Mouse (Mus musculus) testis, adult 2 months (tissue): ENCODE measurements around the gene Kcna10. TPM values are rescaled to one million over a fixed set of nuclear protein-coding genes. Genes with fewer than 3 reads are reported as not detected.

Source experiments
- H3K27ac ChIP-seq: fragments of 200-500 bp; 2 replicates; pipeline ENCODE4 v1.5.1; 2012; ENCODE audit warnings: low read depth, low read length; ENCODE audit not compliant: control insufficient read depth, insufficient read depth
- H3K27me3 ChIP-seq: fragments of 200-500 bp; 2 replicates; pipeline ENCODE4 v1.6.1; 2012; ENCODE audit warnings: mild to moderate bottlenecking, low read length, moderate library complexity; ENCODE audit not compliant: control insufficient read depth, insufficient read depth
- H3K36me3 ChIP-seq: fragments of 200-500 bp; 2 replicates; pipeline ENCODE4 v1.6.1; 2012; ENCODE audit warnings: mild to moderate bottlenecking, low read length; ENCODE audit not compliant: control insufficient read depth, insufficient read depth
- H3K4me1 ChIP-seq: fragments of 200-500 bp; 2 replicates; pipeline ENCODE4 v1.6.1; 2012; ENCODE audit warnings: low read length; ENCODE audit not compliant: control insufficient read depth, insufficient read depth
- H3K4me3 ChIP-seq: fragments of 200-500 bp; 2 replicates; pipeline ENCODE4 v1.5.1; 2012; ENCODE audit warnings: low read depth, mild to moderate bottlenecking, low read length, moderate library complexity, mixed read lengths; ENCODE audit not compliant: control insufficient read depth
- CTCF ChIP-seq: fragments of 200-500 bp; IDR thresholded peaks from 2 replicates; pipeline ENCODE4 v1.5.1; 2012; ENCODE audit warnings: low read depth, mild to moderate bottlenecking, inconsistent platforms, low read length, moderate library complexity; ENCODE audit not compliant: control insufficient read depth, insufficient read depth, insufficient replicate concordance
- POLR2A ChIP-seq: fragments of 200-500 bp; IDR thresholded peaks from 2 replicates; pipeline ENCODE4 v1.6.1; 2012; ENCODE audit warnings: low read depth, mild to moderate bottlenecking, inconsistent platforms, low read length, moderate library complexity; ENCODE audit not compliant: control insufficient read depth
- polyA plus RNA-seq: library from polyadenylated mRNA; depleted of rRNA; stranded (reverse); fragments of >200 nt; gene quantifications from 2 replicates; pipeline ENCODE4 v1.2.3, GENCODE M21; 2012

Gene Kcna10
- polyA plus RNA-seq, 1 experiment: 0.09 TPM

GRCm38 (mm10) chr3:107180860-107181259, 2.0 kb upstream of the Kcna10 start:
- Histone ChIP-seq H3K4me1 (no peaks in the 10 kb centered on the region), H3K36me3 (no peaks in the 10 kb centered on the region), H3K27ac (no peak overlapping the region), H3K4me3 (no peak overlapping the region), H3K27me3 (no peaks in the 10 kb centered on the region)
- TF ChIP-seq POLR2A (no peak), CTCF (no peak)

- TF ChIP-seq POLR2A (no peak), CTCF (no peak)
- Histone ChIP-seq H3K4me3 (no peak overlapping the region), H3K27me3 (no peaks in the 10 kb centered on the region), H3K36me3 (no peaks in the 10 kb centered on the region), H3K4me1 (no peaks in the 10 kb centered on the region), H3K27ac (no peak overlapping the region)
These were observed 322 bp downstream of the Kcna10 start for GRCm38 (mm10) chr3:107183178-107183577.

- Histone ChIP-seq H3K4me3 (no peak overlapping the region), H3K36me3 (no peaks in the 10 kb centered on the region), H3K4me1 (peaks cover 2% of the 10 kb centered on the region; the same call in 1 of the 2 replicates), H3K27me3 (no peaks in the 10 kb centered on the region), H3K27ac (no peak overlapping the region)
- no peak for TF ChIP-seq POLR2A
- no peak for TF ChIP-seq CTCF
These were observed 2.7 kb downstream of the Kcna10 start for GRCm38 (mm10) chr3:107185597-107185996.

GRCm38 (mm10) chr3:107187022-107187421, 4.2 kb downstream of the Kcna10 start:
- H3K4me3 ChIP-seq: no peak overlapping the region
- no peaks in the 10 kb centered on the region for H3K27me3 ChIP-seq
- no peak for TF ChIP-seq POLR2A
- TF ChIP-seq CTCF: no peak
- H3K27ac ChIP-seq: no peak overlapping the region
- H3K36me3 ChIP-seq: no peaks in the 10 kb centered on the region
- peaks cover 2% of the 10 kb centered on the region; the same call in 1 of the 2 replicates for H3K4me1 ChIP-seq

- no peak overlapping the region for H3K4me3 ChIP-seq
- H3K4me1 ChIP-seq: peaks cover 2% of the 10 kb centered on the region; the same call in 1 of the 2 replicates
- no peaks in the 10 kb centered on the region for H3K36me3 ChIP-seq
- H3K27ac ChIP-seq: no peak overlapping the region
- peak; percentile 49; the same call in 1 of the 2 replicates for TF ChIP-seq CTCF
- no peak for TF ChIP-seq POLR2A
- no peaks in the 10 kb centered on the region for H3K27me3 ChIP-seq
These were observed 5.5 kb downstream of the Kcna10 start for GRCm38 (mm10) chr3:107188226-107188899.

GRCm38 (mm10) chr3:107201310-107202180, 18.7 kb downstream of the Kcna10 start:
- no peaks in the 10 kb centered on the region for H3K4me1 ChIP-seq
- no peak overlapping the region for H3K4me3 ChIP-seq
- TF ChIP-seq CTCF: no peak
- no peak for TF ChIP-seq POLR2A
- no peaks in the 10 kb centered on the region for H3K27me3 ChIP-seq
- H3K27ac ChIP-seq: no peak overlapping the region
- H3K36me3 ChIP-seq: no peaks in the 10 kb centered on the region

GRCm38 (mm10) chr3:107204413-107204812, 21.6 kb downstream of the Kcna10 start:
- Histone ChIP-seq H3K4me3 (no peak overlapping the region), H3K27me3 (no peaks in the 10 kb centered on the region), H3K27ac (no peak overlapping the region), H3K36me3 (no peaks in the 10 kb centered on the region), H3K4me1 (no peaks in the 10 kb centered on the region)
- no peak for TF ChIP-seq CTCF
- no peak for TF ChIP-seq POLR2A
